Mouse (Mus musculus) spleen, adult 18-20 months (tissue): ENCODE data around the gene Atp6v1e1.
A peak's percentile ranks its signal among the peaks of the same experiment; 100 is the strongest.
"Not testable (repeated sequence)": the region's sequence is repeated elsewhere in the genome, so short reads cannot be mapped to it uniquely, and the experiment has no call there.

ENCODE experiments used
- DNase-seq, 2 experiments: peaks; one replicate each; pipeline ENCODE4 v3.0.0; 2022; ENCODE audit warnings: mixed read lengths in 2 of 2

The Atp6v1e1 gene

DNA sequence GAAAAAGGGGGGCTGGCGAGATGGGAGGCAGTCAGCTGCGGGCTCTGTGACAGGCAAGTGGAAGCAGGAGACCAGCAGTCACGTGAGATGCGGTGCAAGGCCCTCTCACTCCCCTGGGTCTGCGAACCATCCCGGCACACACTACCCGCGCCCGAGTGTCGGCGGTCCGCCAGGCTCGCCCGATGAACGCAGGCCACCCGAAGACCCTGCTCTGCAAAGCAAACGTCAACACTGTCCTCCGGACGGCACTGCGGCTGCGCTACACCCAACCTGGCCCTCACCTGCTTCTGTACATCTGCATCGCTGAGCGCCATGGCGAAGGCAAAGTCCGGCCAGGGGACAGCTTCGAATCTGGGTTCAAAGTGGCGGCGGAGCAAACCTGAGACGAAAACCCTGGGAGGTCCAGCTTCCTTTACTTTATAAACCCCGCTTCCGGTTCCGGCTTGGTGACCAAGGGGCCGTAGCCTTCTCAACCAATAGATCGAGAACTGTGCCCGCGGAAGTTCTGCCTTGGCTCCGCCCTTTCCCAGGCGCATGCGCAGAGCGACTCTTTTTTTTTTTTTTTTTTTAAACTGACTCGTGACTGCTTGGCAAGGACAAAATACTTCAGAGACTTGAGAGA is at the start of gene Atp6v1e1:
TSS of gene Atp6v1e1 (minus strand) at position 487 of the 622 bp plus-strand sequence.
- peak; percentile 83 to 88 for DNase-seq

DNA sequence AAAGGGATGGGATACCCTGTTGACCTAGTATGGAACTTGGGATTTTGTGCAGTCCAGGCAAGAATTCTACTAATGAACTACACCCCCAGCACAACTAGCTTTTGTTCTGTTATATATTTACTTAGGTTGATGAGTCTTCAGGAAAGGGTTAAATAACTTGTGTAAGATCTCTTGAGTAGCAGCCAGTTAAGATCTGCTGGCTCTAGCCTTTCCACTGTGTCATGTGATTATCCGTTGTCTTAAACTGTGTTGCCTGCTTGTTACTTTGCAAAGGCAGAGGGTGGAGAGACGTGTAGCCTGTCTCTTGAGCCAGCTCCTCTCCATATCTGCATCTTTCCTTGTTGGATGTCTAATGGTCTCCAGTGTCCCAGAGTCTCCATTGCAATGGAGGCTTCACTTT is 48.7 kb upstream of the Atp6v1e1 start:
- DNase-seq = no peak

GRCm38 (mm10) chr6:120868824-120869223 is 46.2 kb upstream of the Atp6v1e1 start:
- DNase-seq = no peak

- no peak for DNase-seq
These were observed 43.6 kb upstream of the Atp6v1e1 start for GRCm38 (mm10) chr6:120866051-120866814.

DNA sequence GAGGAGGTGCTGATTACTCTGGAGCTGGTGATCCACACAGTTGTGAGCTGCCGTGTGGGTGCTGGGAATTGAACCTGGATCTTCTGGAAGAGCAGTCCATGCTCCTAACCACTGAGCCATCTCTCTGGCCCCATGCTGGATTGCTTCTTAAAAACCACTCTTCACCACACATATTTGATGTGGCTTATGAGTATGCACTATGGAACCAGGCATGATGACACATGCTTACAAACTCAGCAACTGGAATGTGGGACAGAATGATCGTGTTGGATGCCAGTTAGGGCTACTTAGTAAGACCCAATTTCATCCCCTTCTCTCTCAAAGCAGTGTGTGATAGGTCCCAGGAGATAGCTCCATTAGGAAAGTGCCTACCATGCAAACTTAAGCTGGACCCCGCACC is 37.5 kb upstream of the Atp6v1e1 start:
- no peak for DNase-seq

GRCm38 (mm10) chr6:120858217-120858711 is 35.7 kb upstream of the Atp6v1e1 start:
- DNase-seq = no peak

GRCm38 (mm10) chr6:120854413-120854812 is 31.8 kb upstream of the Atp6v1e1 start:
- no peak for DNase-seq

DNA sequence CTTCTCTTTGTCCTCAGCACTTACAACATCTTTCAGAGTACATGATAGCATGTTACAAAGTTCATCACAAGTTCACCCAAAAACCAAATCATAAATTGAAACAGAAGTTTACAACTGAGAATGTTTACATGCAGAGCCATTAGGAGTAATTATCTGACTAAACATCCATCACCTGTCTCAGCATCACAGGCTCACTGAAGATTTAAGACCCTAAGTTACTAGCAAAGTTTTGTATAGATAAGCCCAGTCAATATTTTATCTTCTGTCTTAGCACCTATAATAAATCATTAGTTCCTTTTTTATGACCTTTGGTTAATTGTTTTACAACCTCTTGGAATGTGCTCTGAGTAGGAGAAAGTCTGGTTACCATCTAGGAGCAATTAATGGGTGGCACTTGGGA is 28.1 kb upstream of the Atp6v1e1 start:
- DNase-seq = not testable (repeated sequence)

GRCm38 (mm10) chr6:120841754-120842153 is 19.2 kb upstream of the Atp6v1e1 start:
- DNase-seq = no peak

- DNase-seq = no peak
These were observed 17.7 kb upstream of the Atp6v1e1 start for GRCm38 (mm10) chr6:120840258-120840657.

DNA sequence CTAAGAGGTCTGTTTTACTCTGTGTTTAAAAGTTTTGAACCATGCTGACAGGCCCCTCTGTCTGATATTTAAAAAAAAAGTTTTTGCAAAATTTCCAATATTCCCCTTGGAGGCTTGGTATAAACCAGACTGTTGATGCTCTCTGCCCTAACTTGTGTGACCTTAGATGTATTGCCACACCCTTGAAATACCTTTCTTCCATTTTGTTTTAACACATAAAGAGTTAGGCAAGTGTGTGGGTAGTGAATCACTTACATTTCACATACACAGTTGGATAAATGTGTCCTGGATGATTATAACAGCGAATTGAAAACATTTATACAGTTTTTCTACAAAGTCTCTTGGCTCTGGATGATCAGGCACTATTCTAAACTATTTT is 14.5 kb upstream of the Atp6v1e1 start:
- no peak for DNase-seq

DNA sequence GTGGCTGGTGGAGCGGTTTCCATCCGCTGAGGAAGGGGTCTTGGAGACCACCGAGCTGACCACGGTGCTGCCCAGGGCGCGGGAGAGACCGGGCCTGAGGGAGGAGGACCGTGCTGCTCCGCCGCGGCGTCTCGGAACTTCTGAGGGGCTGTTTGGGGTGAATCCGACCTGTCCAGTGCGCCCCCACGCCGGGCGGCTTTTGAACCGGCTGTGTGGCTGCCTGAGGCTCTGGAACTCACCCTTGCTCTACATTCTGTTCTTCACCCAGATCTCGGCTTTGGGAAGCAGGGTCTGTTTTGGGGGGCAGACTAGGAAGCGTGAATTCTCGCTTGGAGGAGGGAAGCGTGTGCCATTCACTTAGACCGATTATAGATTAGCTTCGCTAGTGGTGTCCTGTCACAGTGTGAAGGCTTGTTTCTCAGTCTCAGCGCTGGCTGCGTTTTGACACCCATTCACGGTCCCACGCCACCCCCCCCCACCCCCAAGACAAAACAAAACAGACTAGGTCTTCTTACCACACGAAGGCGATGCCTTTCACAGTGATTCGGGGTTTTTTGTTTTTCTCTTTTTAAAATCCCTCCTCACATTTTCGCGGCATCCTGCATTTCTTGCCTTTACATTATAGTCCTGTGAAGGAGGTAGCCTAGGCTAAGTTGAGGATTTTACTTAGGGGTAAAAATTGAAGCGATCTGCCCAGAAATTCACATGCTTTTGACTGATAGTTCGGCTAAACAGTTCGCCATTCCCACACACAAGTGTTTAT is 14.0 kb upstream of the Atp6v1e1 start:
- no peak for DNase-seq

GRCm38 (mm10) chr6:120835474-120836374 is 13.1 kb upstream of the Atp6v1e1 start, which contains the start of gene Bcl2l13:
Gene Bcl2l13 (plus strand): TSS chr6:120836212.
- DNase-seq = peak; percentile 89 to 98

DNA sequence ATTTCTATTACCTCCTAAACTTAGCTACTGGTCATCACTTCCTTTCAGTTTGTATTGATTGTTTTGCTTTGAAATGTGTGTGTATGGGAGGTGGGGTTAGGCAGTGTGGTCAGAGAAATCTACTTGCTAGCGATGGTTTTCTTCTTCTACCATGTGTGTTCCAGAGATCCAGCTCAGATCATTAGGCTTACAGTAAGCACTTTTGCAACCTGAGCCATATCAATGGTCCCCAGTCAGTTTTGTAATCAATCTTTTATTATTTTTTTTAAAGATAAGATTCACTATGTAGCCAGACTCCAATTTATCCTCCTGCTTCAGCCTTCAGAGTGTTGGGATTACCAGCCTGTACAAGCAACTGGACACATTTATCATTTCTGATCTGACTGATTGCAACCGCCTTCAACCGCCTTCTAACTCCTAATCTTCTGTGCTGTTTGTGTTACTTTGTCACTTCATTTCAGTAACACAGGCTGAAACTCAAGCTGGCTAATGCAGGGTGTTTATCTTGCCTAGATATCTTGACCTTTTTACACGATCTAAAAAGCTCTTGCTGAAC is 12.3 kb upstream of the Atp6v1e1 start:
- DNase-seq = no peak

GRCm38 (mm10) chr6:120832097-120832496 is 9.5 kb upstream of the Atp6v1e1 start:
- DNase-seq = no peak

GRCm38 (mm10) chr6:120830866-120831608 is 8.4 kb upstream of the Atp6v1e1 start:
- DNase-seq = no peak

DNA sequence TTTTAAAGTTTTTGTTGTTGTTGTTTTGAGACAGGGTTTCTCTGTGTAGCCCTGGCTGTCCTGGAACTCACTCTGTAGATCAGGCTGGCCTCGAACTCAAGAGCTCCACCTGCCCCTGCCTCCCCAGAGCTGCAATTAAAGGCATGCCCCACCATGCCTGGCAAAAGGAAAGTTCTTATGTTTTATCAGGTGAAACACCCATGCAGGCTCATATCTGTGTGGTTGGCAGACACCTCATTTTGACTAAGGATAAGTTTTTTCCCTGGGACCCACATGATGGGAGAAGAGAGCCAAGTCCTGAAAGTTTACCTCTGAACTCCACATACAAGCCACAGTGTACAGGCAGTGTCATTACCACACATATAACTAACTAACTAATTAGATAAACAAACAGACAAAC is 7.5 kb upstream of the Atp6v1e1 start:
- DNase-seq = no peak

- DNase-seq = no peak
These were observed 483 bp upstream of the Atp6v1e1 start for GRCm38 (mm10) chr6:120822937-120823614.

GRCm38 (mm10) chr6:120821715-120822114 is 878 bp downstream of the Atp6v1e1 start:
- DNase-seq = no peak

DNA sequence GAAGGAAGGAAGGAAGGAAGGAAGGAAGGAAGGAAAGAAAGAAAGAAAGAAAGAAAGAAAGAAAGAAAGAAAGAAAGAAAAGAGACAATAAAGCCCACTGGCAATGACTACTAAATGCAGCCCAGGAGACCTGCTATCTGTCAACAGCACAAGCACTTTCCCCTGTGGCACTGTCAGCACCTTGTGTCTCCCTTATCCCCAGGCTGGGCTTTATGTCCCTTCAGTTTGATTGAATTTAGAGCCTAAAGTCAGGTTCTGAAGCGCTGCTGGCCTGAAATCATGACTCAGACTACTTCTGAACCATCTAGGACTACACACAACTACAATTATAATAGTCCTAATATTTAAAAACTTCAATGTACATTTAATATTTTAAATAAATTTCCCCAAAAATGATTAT is 1.7 kb downstream of the Atp6v1e1 start:
- DNase-seq = no peak

DNA sequence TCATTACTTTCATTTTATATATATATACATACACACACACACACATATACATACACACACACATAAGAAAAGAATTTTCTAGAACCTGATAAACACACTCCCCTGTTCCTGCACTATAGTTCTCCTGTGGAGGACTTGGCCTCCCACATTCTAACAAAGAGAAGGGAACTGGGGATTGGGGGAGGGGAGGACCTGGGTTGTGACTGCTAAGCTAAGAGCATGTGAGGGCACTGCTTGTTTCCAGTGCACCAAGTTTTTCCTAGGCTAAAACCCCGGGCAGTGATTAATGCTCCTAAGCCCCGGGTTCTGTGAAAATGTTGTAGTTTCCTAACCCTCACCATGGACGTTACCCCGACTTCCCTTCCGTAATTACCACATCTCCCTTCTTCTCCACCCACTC is 2.4 kb downstream of the Atp6v1e1 start:
- no peak for DNase-seq
